Mouse (Mus musculus): Measurements from ENCODE around the gene Smap2. TPM values are rescaled to one million over a fixed set of nuclear protein-coding genes. Genes with fewer than 3 reads are reported as not detected.
A peak's percentile ranks its signal among the peaks of the same experiment; 100 is the strongest.

The Smap2 gene
- total RNA-seq, 2 experiments from 2014 or later: 33.0 to 33.1 TPM

DNA sequence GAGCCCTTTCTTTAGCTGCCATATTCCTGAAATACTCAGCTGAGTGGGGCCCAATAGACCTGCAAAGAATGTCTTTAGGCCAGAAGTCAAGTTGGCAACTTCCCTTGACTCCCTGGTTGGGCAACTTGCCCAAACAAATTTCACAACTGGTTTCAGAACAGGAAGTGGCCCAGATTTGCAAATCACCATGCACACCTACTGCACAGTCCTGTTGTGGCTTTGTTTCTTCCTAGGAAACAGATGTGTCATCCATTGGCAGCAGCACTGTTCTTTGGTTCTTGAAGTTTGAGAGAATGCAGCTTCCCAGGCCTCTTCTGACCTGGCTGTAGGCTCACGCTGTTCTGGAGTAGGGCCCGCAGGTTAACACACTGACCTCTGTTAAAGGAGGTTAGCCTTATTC, 6.9 kb upstream of the Smap2 start:
- peak; percentile 31 to 44 for DNase-seq
- intact Hi-C loops (cut with DNase I): no loop called here

DNA sequence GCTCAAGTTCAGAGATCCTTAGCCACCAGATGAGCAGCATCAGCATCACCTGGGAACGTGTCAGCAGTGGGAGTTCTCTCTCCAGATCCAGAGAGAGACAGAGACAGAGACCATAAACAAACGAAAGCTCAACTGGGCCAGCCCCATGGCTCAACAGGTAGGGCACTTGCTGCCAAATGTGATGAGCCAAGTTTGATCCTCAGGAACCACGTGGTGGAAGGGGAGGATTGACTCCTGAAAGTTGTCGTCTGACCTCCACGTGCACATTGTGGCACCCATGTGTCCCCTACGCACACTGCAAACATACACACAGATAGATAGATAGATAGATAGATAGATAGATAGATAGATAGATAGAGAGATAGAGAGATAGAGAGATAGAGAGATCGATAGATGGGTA, 6.4 kb upstream of the Smap2 start:
- DNase-seq: no peak
- intact Hi-C loops (cut with DNase I): no loop called here

DNA sequence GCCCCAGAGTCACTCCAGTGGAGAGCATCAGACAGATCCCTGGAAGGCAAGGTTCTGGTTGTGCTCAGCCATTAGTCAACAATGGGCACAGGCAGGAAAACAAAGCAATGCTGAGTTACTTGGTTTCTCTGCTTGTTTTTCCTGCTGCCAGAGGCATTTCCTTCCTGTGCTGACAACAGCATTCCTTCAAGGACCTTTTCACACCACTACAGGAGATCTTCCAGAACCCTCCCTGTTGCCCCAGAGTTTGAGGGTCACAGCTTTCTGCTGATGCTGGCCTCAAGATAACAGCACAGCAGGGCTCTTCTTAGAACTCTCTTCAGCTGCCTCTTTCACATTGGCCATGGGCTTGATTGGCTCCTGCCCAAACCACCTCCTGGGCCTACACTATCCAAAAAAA, 4.9 kb upstream of the Smap2 start:
- intact Hi-C loops (cut with DNase I): no loop called here
- DNase-seq: no peak

DNA sequence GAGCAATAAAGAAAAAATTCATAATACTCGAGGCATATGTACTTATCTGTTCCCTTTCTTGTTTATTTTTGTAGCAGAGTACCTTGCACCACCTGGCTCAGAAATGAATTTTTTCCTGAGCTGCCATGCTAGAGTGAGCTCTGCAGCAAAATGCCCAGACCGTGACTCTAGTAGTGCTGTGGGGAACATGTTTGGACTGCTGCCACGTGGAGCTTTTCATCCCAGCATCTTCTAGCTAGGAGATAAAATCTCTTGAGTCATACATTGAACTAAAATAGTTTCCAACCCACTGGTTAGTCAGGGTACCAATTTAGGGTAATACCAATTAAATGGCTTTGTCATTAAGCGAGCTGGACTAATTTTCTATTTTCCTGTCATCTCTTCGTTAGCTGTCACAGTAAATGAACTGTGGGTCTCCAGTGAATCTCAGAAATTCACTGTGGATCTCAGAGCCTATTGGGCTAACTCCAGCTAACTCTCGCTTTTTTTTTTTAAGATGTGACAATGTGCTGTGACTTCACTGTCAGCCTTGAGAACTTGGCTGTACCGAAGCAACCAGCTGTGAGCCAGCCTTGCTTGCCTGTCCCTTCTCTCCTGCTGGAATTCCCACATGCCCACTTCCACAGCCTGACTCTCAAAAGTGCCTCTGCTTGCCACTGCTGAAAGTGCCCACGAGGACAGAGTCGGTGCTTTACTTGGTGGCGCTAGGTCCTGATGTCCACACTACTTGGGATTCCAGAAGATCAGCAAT, 3.2 kb upstream of the Smap2 start:
- intact Hi-C loops (cut with DNase I): no loop called here
- no peak for DNase-seq

DNA sequence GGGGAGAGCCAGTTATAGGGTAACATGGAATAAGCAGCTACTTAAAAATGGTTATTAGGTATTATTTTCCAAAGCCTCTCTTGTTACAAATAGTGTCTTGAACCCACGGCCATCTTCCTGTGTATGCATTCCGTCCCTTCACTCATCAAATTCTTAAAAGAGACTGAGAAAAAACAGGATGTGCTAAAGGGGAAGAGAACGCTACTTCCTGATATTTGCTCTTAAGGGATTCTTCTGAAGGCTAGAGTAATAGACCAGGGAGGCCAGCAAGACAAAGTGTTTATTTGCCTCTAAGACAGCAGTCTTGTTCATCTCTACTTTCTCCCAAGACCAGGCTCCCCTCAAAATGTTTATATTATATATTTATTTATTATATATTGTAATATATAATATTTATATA, 1.2 kb upstream of the Smap2 start:
- no peak for DNase-seq
- intact Hi-C loops (cut with DNase I): no loop called here

DNA sequence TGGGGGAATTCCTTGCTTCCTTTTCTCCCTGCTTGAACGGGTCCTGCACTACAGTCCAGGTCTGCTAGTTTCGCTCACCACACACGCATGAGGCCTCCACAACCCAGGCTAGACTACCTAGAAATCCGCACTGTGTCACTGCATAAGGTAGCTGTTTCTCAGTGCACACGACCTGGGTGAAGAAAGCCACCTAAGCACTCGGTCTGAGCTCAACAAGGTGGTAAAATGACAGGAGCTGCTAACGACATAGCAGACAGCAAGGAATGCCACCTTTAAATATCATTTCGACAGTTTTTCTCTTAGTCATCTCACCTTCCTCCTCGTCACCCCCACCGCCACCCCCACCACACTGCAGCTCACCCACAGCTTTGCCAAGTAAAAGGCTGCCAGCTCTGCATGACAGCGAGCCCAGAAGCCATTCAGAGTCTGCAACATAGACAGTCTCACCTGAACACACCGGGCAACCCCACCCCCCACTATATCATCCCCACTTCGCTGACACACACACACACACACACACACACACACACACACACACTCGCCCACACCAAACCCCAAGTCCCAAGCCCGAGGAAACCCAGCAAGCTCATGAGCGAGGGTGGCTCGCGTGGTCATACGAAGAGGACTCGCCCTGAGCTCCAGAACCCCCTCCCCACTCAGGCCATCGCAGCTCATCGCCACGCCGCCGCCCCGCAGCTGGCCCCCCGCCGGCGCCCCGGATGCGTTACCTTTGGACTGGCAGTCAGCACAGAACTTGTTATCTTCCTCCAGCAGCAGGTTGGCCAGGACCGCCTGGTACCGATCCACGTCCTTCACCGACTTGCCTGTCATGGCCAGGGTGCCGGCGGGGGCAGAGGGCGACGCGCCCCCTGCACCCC, 787 bp downstream of the Smap2 start:
- intact Hi-C loops (cut with DNase I): loop anchor here (2.0 kb wide), 1 partner anchor 23 kb away; no protein-coding TSS in a partner anchor
- peak in 1 of 2 experiments; percentile 33 for DNase-seq

DNA sequence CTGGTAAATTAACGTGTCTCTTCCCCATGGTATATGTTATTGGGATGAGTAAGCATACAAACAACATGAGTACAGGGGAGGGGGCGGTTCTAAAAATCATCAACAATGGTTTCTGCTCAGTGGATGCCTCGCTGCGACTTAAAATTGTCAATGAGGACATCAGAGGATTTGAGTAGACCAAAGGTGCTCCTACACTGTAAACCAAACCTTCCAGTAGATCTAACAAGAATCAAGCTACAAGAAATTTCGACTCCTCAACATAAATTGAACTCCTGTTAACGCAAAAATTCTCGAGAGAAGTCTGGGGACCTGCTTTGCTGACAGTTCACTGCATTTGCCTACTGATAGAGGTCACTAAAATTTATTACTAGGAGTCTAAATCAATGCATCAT, 1.8 kb downstream of the Smap2 start:
- intact Hi-C loops (cut with DNase I): no loop called here
- DNase-seq: no peak

DNA sequence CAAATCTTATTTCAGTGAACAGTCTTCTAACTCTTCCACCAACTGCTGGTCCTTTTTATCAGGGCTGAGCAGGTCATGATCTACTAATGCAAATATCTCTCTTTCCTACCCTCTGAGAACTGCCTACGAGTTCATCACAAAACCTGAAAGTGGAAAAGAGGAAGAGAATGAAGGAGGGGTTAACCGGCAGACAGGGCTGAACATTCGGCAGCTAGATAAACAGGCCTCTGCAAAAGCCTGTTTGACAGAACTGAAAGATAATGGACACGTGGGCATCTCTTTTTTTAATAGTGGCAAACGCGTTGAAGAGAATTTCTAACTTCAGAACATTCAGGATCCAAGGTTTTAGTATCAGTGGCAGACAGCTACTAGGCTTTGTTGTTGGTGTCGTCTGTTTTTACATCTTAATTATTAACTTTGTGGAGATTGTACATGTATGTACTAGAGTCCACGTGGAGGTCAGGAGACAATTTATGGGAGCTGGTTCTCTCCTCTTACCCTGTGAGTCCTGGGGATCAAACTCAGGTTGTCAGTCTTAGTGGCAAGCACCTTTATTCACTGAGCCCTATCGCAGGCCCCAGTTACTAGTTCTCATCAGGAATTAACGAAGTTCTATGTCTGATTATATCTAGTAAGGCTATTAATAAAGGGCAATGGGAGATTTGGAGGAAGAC, 2.3 kb downstream of the Smap2 start:
- intact Hi-C loops (cut with DNase I): no loop called here
- no peak for DNase-seq

DNA sequence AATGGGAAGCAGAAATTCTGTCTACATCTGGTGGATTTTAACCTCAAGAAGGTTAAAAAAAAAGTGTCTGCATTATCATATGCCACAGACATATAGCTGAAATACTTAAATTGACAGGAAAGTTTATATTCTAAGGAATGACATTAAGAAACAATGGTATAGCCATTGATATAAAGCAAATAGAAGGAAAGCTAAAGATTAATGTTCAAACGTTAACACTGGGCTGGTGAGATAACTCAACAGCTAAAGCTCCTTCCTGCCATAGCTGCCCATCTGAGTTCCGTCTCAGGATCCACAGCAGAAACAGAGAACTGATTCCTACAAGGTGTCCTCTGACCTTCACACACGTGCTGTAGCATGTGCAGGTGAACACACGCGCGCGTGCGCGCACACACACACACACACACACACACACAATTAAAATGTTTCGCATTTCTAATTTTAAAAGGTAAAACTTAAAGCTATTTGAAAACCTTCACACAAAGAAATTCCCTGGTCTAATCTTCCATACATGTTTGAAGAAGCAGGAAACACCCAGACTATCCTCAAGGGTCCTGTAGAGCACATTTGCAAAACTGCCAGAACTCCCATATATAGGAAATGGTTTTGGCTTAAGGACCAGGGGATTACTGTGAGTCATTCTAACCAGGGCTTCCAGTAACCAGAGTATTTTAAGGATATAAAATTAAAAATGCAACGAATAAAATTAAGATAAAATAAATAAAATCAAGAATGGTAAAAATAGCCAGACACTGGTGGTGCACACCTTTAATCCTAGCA, 6.1 kb downstream of the Smap2 start:
- DNase-seq: no peak
- intact Hi-C loops (cut with DNase I): no loop called here

DNA sequence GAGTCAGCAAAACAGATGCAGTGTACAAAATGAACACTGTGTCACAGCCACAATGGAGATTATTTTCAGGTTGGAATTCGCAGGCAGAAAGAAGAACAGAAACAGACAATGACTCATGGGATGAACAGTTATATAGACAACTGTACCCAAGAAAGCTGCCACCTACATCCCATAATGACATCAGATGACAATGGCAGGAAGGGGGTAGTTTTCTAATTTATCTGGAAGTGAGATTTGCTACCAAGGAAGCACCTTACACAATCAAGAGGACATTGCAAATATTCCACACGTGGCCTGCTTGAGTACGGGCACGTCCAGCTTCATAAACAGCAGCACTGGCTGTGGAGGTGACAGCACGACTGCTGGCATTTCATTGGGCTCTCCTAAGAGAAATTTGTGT, 7.9 kb downstream of the Smap2 start:
- intact Hi-C loops (cut with DNase I): no loop called here
- no peak for DNase-seq

DNA sequence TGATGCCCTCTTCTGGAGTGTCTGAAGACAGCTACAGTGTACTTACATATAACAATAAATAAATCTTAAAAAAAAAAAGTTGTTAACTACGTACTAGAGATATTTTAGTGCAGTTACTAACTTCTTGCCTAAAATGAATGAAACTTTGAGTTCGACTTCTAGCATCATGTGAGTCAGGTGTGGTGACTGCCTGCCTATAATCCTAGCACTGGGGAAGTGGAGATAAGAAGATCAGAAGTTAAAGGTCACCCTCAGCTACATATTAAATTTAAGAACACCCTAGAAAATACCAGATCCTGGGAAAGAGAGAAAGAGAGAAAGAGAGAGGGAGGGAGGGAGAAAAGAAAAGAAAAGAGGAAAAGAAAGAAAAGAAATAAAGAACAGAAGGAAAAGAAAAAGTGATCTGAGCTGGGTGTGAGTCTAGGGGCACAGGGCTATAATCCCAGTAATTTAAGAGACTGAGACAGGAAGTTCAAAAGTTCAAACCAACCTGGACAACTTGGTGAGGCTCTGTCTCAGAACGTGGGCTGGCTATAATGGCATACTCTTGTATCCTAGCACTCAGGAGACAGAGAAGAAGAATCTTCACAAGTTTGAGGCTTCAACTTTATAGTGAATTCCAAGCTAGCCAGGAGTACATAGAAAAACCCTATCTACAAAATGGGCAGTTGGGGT, 8.8 kb downstream of the Smap2 start:
- DNase-seq: no peak
- intact Hi-C loops (cut with DNase I): no loop called here

DNA sequence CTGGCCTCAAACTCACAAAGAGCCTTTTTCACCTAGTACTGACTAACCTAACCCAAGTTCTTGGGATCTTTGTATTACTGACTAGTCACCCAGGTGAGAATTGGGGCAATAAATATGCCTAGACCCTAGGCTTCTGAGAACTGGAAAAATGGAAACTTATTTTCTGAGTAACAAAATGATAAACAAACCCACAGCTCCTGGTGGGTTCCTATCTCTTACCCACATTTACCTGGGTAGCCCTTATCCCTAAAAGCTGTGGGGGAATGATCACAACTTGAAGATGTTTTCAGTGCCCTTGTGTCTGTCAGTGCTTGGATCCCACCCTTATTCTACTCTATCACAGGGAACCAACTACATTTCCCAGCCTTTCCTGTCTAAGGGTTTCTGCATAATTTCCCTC, 10.0 kb downstream of the Smap2 start:
- intact Hi-C loops (cut with DNase I): no loop called here
- no peak for DNase-seq

DNA sequence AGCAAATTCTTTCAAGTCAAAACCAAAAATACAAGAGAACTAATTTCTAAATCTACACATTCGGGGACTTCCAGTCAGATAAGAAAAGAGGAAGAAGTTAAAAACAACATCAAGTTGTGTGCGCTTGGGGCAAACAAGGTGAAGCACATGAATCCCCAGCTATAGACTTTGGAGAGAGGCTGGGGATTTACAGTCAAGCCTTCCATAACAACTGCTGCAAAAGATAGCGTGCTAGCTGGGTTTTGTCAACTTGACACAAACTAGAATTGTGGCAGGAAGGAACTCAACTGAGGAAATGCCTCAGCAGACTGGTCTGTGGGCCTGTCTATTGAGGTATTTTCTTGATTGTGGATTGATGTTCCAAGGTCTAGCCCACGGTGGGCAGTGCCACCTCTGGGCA, 12.4 kb downstream of the Smap2 start:
- no peak for DNase-seq
- intact Hi-C loops (cut with DNase I): no loop called here

DNA sequence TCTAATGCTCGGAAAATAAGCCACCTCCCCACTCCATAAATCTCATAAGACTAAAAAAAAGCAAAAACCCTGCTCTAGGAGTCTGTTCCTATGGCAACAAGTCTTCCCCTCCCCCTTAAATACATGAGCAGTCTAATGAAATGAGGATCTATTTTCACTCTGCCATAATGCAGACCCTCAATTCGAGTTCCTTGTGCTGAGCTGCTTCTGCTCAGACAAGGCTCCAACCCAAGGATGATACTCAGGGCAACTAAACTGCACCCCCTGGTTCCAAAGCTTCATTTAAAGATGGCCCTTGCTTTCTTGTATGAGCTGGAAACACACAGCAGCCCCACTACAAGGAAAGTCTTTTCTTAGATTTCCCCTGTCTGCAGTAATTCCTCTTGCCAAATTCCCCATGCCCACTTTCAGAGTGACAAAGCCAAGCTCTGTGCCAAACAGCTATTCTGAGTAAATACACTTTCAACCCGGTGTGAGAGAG, 13.4 kb downstream of the Smap2 start:
- DNase-seq: no peak
- intact Hi-C loops (cut with DNase I): no loop called here

DNA sequence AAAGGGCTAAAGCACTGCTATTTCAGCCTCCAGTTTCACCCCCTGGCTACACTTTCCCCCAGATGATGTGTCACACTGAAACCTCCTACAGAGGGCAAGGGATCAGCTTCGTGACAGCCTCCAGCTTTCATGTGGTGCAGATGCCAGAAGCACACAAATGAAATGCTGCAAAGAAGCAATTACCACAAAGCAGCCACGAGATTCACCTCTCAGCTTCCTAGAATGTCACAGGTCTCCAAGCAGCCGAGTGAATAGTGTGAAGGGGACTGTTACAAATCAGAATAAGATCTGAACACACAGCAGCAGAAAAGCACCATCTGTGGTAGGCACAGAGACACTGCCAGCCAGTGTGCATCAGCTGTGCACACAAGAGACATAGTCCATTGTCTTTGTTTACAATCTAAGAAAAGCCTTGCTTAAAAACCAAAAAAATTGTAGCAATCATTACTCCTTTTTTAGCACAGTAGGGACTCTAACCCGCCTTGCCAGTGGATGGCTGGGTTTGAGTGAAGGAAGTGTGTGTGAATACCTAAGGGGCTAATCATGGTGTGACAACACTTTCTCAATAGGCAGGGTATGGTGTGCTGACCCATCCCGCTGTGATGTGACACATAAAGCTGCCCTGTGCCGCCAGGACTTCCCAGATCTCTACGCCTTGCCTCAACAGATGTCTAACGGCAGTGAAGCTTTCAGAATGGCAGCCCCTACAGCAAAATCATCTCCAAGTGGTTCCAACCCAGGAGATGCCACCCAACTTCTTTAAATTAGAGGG, 14.5 kb downstream of the Smap2 start:
- intact Hi-C loops (cut with DNase I): no loop called here
- DNase-seq: peak in 1 of 2 experiments; percentile 16

DNA sequence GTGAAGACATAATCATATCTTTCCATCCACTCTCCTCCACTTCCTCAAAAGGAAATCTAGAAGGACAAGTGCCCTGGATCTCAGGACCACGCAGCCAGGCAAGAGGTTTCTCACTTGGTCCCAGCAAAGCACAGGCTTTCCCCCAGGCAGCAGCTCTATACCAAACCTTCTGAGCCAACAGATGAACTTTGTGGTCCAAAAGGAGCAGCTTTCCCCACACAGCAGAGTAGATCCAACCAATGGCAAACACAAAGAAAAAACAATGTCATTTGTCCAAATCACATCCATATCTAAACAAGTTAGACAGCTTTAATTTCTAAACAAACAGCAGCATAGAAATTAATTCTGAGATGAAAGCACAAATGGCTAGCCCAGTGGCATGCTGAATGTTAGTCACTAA, 15.4 kb downstream of the Smap2 start:
- intact Hi-C loops (cut with DNase I): no loop called here

DNA sequence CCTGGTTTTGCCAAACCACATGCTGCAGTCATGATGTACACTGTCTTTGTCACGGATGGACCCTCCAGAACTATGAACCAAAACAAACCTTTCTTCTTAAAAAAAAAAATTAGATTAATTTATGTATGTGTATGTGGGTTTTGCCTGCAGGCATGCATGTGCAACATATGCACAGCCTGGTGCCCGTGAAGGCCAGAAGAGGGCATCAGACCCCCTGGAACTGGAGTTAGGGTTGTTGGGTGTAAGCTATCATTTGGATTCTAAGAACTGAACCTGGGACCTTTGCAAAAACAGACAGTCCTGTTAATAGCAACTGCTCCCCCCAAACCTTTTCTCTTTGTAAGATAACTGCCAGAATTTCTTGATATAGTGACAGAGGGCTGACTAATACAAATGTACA, 16.0 kb downstream of the Smap2 start:
- no peak for DNase-seq
- intact Hi-C loops (cut with DNase I): no loop called here

More for the DNA sequence above, 15.4 kb downstream of the Smap2 start:
- DNase-seq: no peak

DNA sequence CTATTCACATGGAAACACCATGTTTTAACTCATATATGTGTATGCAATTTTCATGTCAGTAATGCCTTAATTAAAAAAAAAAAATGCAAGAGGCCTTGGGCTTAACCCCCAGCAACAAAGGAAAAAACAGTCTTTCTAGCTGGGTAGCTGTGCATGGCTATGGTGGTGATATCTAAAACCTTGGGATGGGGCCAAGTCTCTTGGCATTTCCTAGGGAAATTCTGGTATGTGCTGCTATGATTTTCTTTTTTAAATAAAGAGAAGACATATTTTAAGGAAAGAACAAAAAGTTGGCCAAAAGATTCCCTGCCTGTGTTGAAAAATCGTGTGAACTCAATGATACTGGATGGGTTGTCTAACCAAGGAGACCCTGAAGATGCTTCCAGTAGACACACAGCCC, 21.1 kb downstream of the Smap2 start:
- intact Hi-C loops (cut with DNase I): no loop called here
- no peak for DNase-seq

DNA sequence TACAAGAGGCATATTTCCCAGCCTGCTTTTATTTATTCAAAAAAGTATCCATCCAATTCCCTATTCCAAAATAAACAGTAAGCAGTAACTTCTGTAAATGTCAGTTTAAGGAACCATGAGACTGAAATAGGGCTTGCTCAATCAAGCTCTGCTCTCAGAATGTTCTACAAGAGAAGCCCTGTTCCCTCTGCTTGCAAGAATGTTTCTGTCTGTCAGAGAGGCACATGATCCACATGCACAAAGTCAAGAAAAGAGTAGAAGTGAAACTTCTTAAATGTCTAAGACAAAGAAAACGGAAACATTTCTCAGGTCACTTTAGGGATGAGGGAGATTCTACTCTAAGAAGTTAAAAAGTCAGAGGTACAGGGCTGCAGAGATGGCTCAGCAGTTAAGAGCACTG, 24.0 kb downstream of the Smap2 start:
- intact Hi-C loops (cut with DNase I): loop anchor here (2.0 kb wide), 1 partner anchor 24 kb away; the partner anchor contains the start of gene Smap2
- DNase-seq: no peak

Data from heart, postnatal 14 days (tissue).